Mouse (Mus musculus) layer of hippocampus, postnatal 14 days (tissue): ENCODE data around the gene Olr1. TPM values are rescaled to one million over a fixed set of nuclear protein-coding genes. Genes with fewer than 3 reads are reported as not detected.

Experiments used
- DNase-seq, 2 experiments: peaks; one replicate each; pipeline ENCODE4 v3.0.0; 2021 to 2022; ENCODE audit warnings: low spot score in 2 of 2, mixed read lengths in 1 of 2
- long read RNA-seq, 2 experiments: library from polyadenylated mRNA; stranded (forward); transcript quantifications; one replicate each; pipeline ENCODE4 v2.0.0; 2021
- total RNA-seq, 2 experiments: library from RNA; stranded (reverse); gene quantifications; 2 replicates each; pipeline ENCODE4 v1.2.3; 2021

Olr1 gene
- not detected for total RNA-seq
- long read RNA-seq, experiment 1: 0 reads
- long read RNA-seq, experiment 2: 0 reads

- no peak for DNase-seq
Observed at GRCm38 (mm10) chr6:129507024-129507423, at the start of gene Olr1. TSS of gene Olr1 (minus strand) at chr6:129507165.

- no peak for DNase-seq
Observed at GRCm38 (mm10) chr6:129548009-129548408, 41.0 kb upstream of the Olr1 start.

- no peak for DNase-seq
Observed at GRCm38 (mm10) chr6:129547277-129547676, 40.3 kb upstream of the Olr1 start.

- peak; percentile 69 to 78 for DNase-seq
Observed at GRCm38 (mm10) chr6:129543709-129544606, 37.0 kb upstream of the Olr1 start.

GRCm38 (mm10) chr6:129542540-129542939, 35.6 kb upstream of the Olr1 start:
- no peak for DNase-seq

- DNase-seq: peak in 1 of 2 experiments; percentile 29
Observed at GRCm38 (mm10) chr6:129541931-129542330, 35.0 kb upstream of the Olr1 start.

- DNase-seq: no peak
Observed at GRCm38 (mm10) chr6:129538555-129538954, 31.6 kb upstream of the Olr1 start.

- no peak for DNase-seq
Observed at GRCm38 (mm10) chr6:129535723-129536122, 28.8 kb upstream of the Olr1 start.

- no peak for DNase-seq
Observed at GRCm38 (mm10) chr6:129534627-129535190, 27.7 kb upstream of the Olr1 start.

GRCm38 (mm10) chr6:129534057-129534456, 27.1 kb upstream of the Olr1 start:
- peak in 1 of 2 experiments; percentile 46 for DNase-seq

GRCm38 (mm10) chr6:129532942-129533860, 26.2 kb upstream of the Olr1 start, which contains the start of gene Gabarapl1:
TSS of gene Gabarapl1 (plus strand) at chr6:129533160.
- DNase-seq: peak; percentile 82 to 86

GRCm38 (mm10) chr6:129532556-129532941, 25.6 kb upstream of the Olr1 start:
- DNase-seq: peak; percentile 48 to 65

- no peak for DNase-seq
Observed at GRCm38 (mm10) chr6:129530261-129530660, 23.3 kb upstream of the Olr1 start.

- no peak for DNase-seq
Observed at GRCm38 (mm10) chr6:129529605-129530004, 22.6 kb upstream of the Olr1 start.

- DNase-seq: no peak
Observed at GRCm38 (mm10) chr6:129527416-129527815, 20.5 kb upstream of the Olr1 start.

GRCm38 (mm10) chr6:129526069-129526468, 19.1 kb upstream of the Olr1 start:
- DNase-seq: no peak

- DNase-seq: peak; percentile 26 to 71
Observed at GRCm38 (mm10) chr6:129517752-129518408, 10.9 kb upstream of the Olr1 start.

GRCm38 (mm10) chr6:129516388-129516787, 9.4 kb upstream of the Olr1 start:
- no peak for DNase-seq

- DNase-seq: no peak
Observed at GRCm38 (mm10) chr6:129515068-129515467, 8.1 kb upstream of the Olr1 start.

GRCm38 (mm10) chr6:129514376-129514775, 7.4 kb upstream of the Olr1 start:
- DNase-seq: no peak

GRCm38 (mm10) chr6:129513409-129513808, 6.4 kb upstream of the Olr1 start:
- no peak for DNase-seq
